Mouse (Mus musculus): ENCODE data around the gene Foxd1.

GRCm38 (mm10) chr13:98353709-98354089 lies 343 bp upstream of the Foxd1 start:
- TF ChIP-seq CTCF (IDR thresholded peaks at IDR 0.05; ENCODE audit: insufficient read depth, low read depth, low read length) (no peak), POLR2A (IDR thresholded peaks at IDR 0.05; ENCODE audit: insufficient read depth, low read depth, low read length) (no peak)
